Mouse (Mus musculus): ENCODE results near the gene Scin. TPM values are rescaled to one million over a fixed set of nuclear protein-coding genes. Genes with fewer than 3 reads are reported as not detected.

The Scin gene
- polyA plus RNA-seq, 1 experiment from 2014 or later, result 7.8 TPM

Other genes starting within 250 kb of the Scin start
- 32.8 and 38.5 TPM in 2 replicates for gene Arl4a, start 96.2 kb downstream of the Scin start, polyA plus RNA-seq (2015; fragmentation: Nextera tagmentation; extraction: Ambion mirVana)
- gene Lsmem1, start 65.3 kb upstream of the Scin start, polyA plus RNA-seq (2015; fragmentation: Nextera tagmentation; extraction: Ambion mirVana), result 31.2 and 36.4 TPM in 2 replicates
- gene Ifrd1, start 114.3 kb upstream of the Scin start, polyA plus RNA-seq (2015; fragmentation: Nextera tagmentation; extraction: Ambion mirVana), result 88.7 and 91.9 TPM in 2 replicates

Data from heart, embryonic 16.5 days (tissue).